Mouse (Mus musculus): Measurements from ENCODE around the gene Dusp1. TPM values are rescaled to one million over a fixed set of nuclear protein-coding genes. Genes with fewer than 3 reads are reported as not detected.

The Dusp1 gene
- total RNA-seq, 2 experiments from 2014 or later: 29.1 to 73.3 TPM

DNA sequence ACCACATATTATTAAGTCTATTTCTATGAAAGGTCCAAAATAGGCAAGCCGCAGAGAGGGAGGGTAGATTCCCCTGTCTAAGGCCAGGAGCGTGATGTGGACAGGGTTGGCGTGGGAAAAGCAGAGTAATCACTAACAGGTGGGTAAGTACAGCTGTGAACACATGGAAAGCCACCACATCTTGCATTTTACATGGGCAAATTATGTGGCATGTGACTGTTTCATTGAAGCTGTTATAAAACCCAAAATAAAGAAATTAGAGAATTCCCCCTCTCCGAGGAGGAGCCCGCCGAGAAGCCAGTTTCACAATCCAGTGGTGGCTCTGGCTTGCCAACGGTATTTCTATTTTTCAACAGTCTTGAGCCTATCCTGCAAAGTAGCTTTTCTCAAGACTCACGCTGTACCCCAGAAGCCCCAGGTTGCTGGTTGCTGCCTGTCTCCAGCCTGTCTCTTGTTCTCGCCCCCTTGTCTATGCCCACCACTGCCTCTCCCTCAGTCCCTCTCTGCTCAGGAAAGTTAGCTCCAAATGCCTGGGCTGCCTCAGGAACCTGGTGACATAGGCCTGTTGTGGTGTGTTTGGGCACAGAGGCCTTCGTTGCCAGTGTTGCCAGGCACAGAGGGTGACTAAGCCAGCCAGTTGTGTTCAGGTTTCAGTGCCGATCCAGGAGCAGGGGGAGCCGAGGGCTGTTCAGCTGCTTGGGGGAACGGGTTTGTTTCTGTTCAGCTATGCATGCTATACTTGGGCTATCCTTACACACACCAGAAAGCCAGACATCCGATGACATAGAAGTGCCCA lies 77.1 kb downstream of the Dusp1 start:
- ATAC-seq (replicated peaks; ENCODE audit: low FRiP score, low TSS enrichment, poor library complexity, severe bottlenecking): no peak

DNA sequence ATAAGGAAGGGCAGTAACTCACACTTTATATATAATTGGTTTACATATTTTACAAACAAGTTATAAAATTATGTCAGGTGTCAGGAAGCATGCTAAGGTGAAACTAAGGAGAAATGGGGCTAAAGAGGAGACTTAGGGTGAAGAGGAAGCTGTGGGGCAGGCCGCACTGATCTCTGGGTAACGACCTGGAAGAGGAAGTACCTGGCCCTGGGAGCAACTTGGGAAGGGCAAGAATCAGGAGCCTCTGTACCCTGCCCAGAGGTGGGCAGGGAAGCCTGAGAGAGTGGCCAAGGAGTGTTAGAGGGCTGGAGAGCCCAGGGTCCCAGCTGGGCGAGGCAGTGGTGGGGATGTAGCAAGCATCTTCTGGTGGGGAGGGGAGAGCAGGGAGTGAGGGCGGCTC lies 81.0 kb downstream of the Dusp1 start:
- no peak for ATAC-seq (replicated peaks; ENCODE audit: low FRiP score, low TSS enrichment, poor library complexity, severe bottlenecking)

DNA sequence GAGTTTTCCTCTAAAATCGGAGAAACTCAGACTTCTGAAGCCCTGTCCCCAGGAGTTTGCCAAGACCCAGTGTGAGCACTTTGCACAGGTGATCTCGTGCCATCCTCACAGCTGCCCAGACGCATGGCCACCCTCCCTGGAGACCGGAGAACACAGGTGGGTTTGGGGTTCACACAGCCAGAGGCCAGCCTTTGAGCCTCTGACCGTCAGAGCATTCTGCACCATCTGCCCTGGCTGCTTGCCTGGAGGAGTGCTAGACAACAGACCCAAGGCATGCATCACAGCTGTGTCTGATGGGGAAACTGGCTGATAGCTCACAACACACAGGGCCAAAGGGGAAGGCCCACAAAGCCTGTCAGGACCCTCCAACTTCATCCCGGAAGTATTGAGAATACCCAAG lies 82.3 kb downstream of the Dusp1 start:
- ATAC-seq (replicated peaks; ENCODE audit: low FRiP score, low TSS enrichment, poor library complexity, severe bottlenecking): no peak

DNA sequence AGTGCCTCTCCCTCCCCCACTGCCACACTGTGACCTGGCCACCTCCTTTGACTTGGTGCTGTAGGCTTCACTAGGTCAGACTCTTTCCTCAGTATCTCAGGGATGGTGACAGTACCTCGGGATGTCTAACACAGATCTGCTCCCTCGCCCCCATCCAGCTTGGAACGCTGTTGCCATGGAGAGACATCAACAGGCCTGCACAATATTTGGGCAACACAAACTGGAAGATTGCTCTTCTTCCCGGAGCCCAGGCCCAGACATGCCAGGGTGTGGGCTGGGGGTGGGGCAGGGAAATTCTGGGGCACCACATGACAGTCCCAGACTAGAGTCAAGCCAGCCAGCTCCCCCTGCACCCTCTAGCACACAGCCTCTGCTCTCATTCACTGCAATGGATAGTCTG lies 83.3 kb downstream of the Dusp1 start:
- ATAC-seq (replicated peaks; ENCODE audit: low FRiP score, low TSS enrichment, poor library complexity, severe bottlenecking): no peak

DNA sequence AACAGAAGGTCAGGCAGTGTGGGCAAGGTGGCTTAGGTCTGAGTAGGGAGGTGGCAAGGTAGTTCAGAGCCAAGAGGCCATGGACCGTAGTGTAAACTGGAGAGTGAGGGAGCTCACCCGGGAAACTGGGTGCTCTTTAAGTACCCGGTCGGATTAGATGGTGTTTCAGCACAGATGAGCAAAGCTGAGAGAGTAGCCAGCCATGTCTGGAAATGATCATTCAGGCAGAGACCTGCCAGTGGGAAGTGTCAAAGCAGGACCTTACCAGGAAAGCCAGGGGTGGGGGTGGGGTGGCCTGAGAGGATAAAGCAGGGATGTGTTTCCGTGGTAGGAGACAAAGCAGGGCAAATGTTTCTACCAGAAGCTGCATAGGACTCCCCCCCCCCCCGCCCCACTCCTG lies 85.1 kb downstream of the Dusp1 start:
- no peak for ATAC-seq (replicated peaks; ENCODE audit: low FRiP score, low TSS enrichment, poor library complexity, severe bottlenecking)

GRCm38 (mm10) chr17:26468102-26468894 lies 93.6 kb downstream of the Dusp1 start:
- ATAC-seq (replicated peaks; ENCODE audit: low FRiP score, low TSS enrichment, poor library complexity, severe bottlenecking): no peak

- ATAC-seq (replicated peaks; ENCODE audit: low FRiP score, low TSS enrichment, poor library complexity, severe bottlenecking): no peak
Observed at GRCm38 (mm10) chr17:26467619-26468018, 94.3 kb downstream of the Dusp1 start.

- no peak for ATAC-seq (replicated peaks; ENCODE audit: low FRiP score, low TSS enrichment, poor library complexity, severe bottlenecking)
Observed at GRCm38 (mm10) chr17:26466741-26467150, 95.2 kb downstream of the Dusp1 start.

- no peak for ATAC-seq (replicated peaks; ENCODE audit: low FRiP score, low TSS enrichment, poor library complexity, severe bottlenecking)
Observed at GRCm38 (mm10) chr17:26464972-26465371, 97.0 kb downstream of the Dusp1 start.

- no peak for ATAC-seq (replicated peaks; ENCODE audit: low FRiP score, low TSS enrichment, poor library complexity, severe bottlenecking)
Observed at GRCm38 (mm10) chr17:26464481-26464880, 97.4 kb downstream of the Dusp1 start.

- ATAC-seq (replicated peaks; ENCODE audit: low FRiP score, low TSS enrichment, poor library complexity, severe bottlenecking): no peak
Observed at GRCm38 (mm10) chr17:26463984-26464383, 97.9 kb downstream of the Dusp1 start.

- ATAC-seq (replicated peaks; ENCODE audit: low FRiP score, low TSS enrichment, poor library complexity, severe bottlenecking): no peak
Observed at GRCm38 (mm10) chr17:26463432-26463831, 98.5 kb downstream of the Dusp1 start.

GRCm38 (mm10) chr17:26462634-26463170 lies 99.2 kb downstream of the Dusp1 start:
- ATAC-seq (replicated peaks; ENCODE audit: low FRiP score, low TSS enrichment, poor library complexity, severe bottlenecking): peak; percentile 64; the same call in 1 of the 2 replicates

DNA sequence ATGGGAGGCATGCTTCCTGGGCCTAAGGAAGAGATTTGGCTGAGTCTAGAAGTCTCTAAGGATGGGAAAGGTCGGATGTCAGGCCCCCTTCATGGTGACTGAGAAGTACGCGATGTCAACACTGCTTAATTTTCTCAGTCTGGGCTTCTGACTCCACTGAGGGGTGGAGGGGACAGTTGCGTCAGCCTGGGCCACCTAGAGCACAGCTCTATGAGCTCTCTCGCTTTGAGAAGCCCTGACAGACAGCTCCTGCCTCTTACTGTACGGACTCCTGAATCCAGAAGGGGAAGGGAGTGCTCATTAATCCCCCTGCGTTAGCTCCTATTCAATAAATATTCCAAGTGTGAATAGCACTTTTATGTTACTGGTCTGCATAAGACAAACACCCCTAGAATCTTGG lies 103.9 kb downstream of the Dusp1 start:
- ATAC-seq (replicated peaks; ENCODE audit: low FRiP score, low TSS enrichment, poor library complexity, severe bottlenecking): no peak

- no peak for ATAC-seq (replicated peaks; ENCODE audit: low FRiP score, low TSS enrichment, poor library complexity, severe bottlenecking)
Observed at GRCm38 (mm10) chr17:26457506-26457905, 104.4 kb downstream of the Dusp1 start.

Other genes with a start within 250 kb of the Dusp1 start
- 0.22 and 0.25 TPM in 2 replicates for gene Neurl1b, start 147.3 kb downstream of the Dusp1 start, total RNA-seq (2014; fragmentation: Nextera tagmentation)
- 0.09 and 0.53 TPM in 2 replicates for gene Neurl1b, start 147.3 kb downstream of the Dusp1 start, total RNA-seq (2017)
- gene Ergic1, start 639 bp downstream of the Dusp1 start, total RNA-seq (2014; fragmentation: Nextera tagmentation): 51.7 and 55.0 TPM in 2 replicates
- gene Ergic1, start 639 bp downstream of the Dusp1 start, total RNA-seq (2017): 31.6 and 40.3 TPM in 2 replicates
- 212 and 213 TPM in 2 replicates for gene Atp6v0e, start 101.1 kb upstream of the Dusp1 start, total RNA-seq (2014; fragmentation: Nextera tagmentation)
- gene Atp6v0e, start 101.1 kb upstream of the Dusp1 start, total RNA-seq (2017): 270 and 362 TPM in 2 replicates
- 11.4 and 12.0 TPM in 2 replicates for gene Crebrf, start 153.5 kb upstream of the Dusp1 start, total RNA-seq (2014; fragmentation: Nextera tagmentation)
- 17.9 and 37.0 TPM in 2 replicates for gene Crebrf, start 153.5 kb upstream of the Dusp1 start, total RNA-seq (2017)
- gene Bnip1, start 218.9 kb upstream of the Dusp1 start, total RNA-seq (2014; fragmentation: Nextera tagmentation): 60.6 and 68.9 TPM in 2 replicates
- gene Bnip1, start 218.9 kb upstream of the Dusp1 start, total RNA-seq (2017): 49.6 and 59.8 TPM in 2 replicates